Comparison of ENCODE assay signal across 12 mouse cellular contexts in the genomic region with DNA sequence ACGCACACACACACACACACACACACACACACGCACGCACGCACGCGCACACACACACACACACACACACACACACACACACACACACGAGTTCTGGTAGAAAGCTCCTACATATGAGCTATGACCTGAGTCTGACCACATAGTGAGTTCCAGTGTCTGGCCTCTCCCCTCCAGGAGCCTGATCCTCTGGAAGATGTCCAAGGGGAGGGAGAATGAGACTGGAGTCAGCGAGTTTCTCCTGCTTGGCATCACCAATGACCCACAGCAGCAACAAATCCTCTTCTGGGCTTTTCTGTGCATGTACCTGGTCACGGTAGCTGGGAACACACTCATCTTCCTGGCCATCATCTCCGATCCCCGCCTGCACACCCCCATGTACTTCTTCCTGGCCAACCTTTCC. TPM values are rescaled to one million over a fixed set of nuclear protein-coding genes. Genes with fewer than 3 reads are reported as not detected.
"Had no signal": no experiment of that assay in that cellular context is flagged by ENCODE, and none has a peak within 500 bp of the region (broad histone marks: within the 10 kb centered on the region; RNA-seq: fewer than 3 reads in every experiment).

No protein-coding gene starts in this region.

RNA-seq across cellular contexts. Expression of a gene that starts 12.8 kb away (rescaled TPM):
- polyA plus RNA-seq: neural tube, embryonic 14.5 days; neural tube, embryonic 15.5 days; small intestine, adult 2 months; spleen, adult 2 months; stomach, embryonic 14.5 days; stomach, embryonic 15.5 days; stomach, embryonic 16.5 days; stomach, postnatal 0 days; testis, adult 2 months; thymus, adult 2 months; thymus, postnatal 0 days; urinary bladder, adult 2 months had no signal

RNA-seq across cellular contexts. Expression of a gene that starts 21.1 kb away (rescaled TPM):
- polyA plus RNA-seq: neural tube, embryonic 14.5 days; neural tube, embryonic 15.5 days; small intestine, adult 2 months; spleen, adult 2 months; stomach, embryonic 14.5 days; stomach, embryonic 15.5 days; stomach, embryonic 16.5 days; stomach, postnatal 0 days; testis, adult 2 months; thymus, adult 2 months; thymus, postnatal 0 days; urinary bladder, adult 2 months had no signal

RNA-seq across cellular contexts. Expression of a gene that starts 23.4 kb away (rescaled TPM):
- polyA plus RNA-seq: neural tube, embryonic 14.5 days; neural tube, embryonic 15.5 days; small intestine, adult 2 months; spleen, adult 2 months; stomach, embryonic 14.5 days; stomach, embryonic 15.5 days; stomach, embryonic 16.5 days; stomach, postnatal 0 days; testis, adult 2 months; thymus, adult 2 months; thymus, postnatal 0 days; urinary bladder, adult 2 months had no signal

RNA-seq across cellular contexts. Expression of a gene that starts 45.0 kb away (rescaled TPM):
- polyA plus RNA-seq: neural tube, embryonic 14.5 days; neural tube, embryonic 15.5 days; small intestine, adult 2 months; spleen, adult 2 months; stomach, embryonic 14.5 days; stomach, embryonic 15.5 days; stomach, embryonic 16.5 days; stomach, postnatal 0 days; testis, adult 2 months; thymus, postnatal 0 days; urinary bladder, adult 2 months had no signal
